Mouse (Mus musculus): ENCODE measurements at regions not wholly inside any gene's neighbourhood (a gene's known extent, or its start where the extent isn't known, plus 50 kb on each side); places are given as distances from the start of the nearest gene placed in this dataset.

GRCm38 (mm10) chr13:6040663-6041062, 179.4 kb downstream of the Klf6 start:
- no peak for TF ChIP-seq POLR2A (IDR thresholded peaks at IDR 0.05; ENCODE audit: insufficient read length, low read depth)
- TF ChIP-seq TCF12 (IDR thresholded peaks at IDR 0.05; ENCODE audit: insufficient read depth, poor library complexity, severe bottlenecking) = no peak
- TF ChIP-seq TCF3 (IDR thresholded peaks at IDR 0.05; ENCODE audit: insufficient read length, low read depth) = no peak
- TF ChIP-seq MAX (IDR thresholded peaks at IDR 0.05; ENCODE audit: low read depth) = no peak
- TF ChIP-seq CEBPB (IDR thresholded peaks at IDR 0.05; ENCODE audit: insufficient read depth, poor library complexity, severe bottlenecking) = no peak
- no peak for TF ChIP-seq USF1 (IDR thresholded peaks at IDR 0.05; ENCODE audit: low read depth)
- TF ChIP-seq E2F4 (IDR thresholded peaks at IDR 0.05; ENCODE audit: insufficient read depth) = no peak
- TF ChIP-seq MYOG (IDR thresholded peaks at IDR 0.05; ENCODE audit: control insufficient read depth in 1 of 3, insufficient read depth in 1 of 3, insufficient read length in 2 of 3, low read depth in 2 of 3) = no peak

Measured in myocyte (in vitro differentiated cells).